Mouse (Mus musculus): ENCODE measurements at regions not wholly inside any gene's neighbourhood (a gene's known extent, or its start where the extent isn't known, plus 50 kb on each side); places are given as distances from the start of the nearest gene placed in this dataset.
A peak's percentile ranks its signal among the peaks of the same experiment; 100 is the strongest.

- DNase-seq = no peak
Measured at GRCm38 (mm10) chr13:72809226-72809625, 180.6 kb downstream of the Irx2 start.

GRCm38 (mm10) chr13:72810626-72811025 lies 182.0 kb downstream of the Irx2 start:
- no peak for DNase-seq

GRCm38 (mm10) chr13:72814616-72815015 lies 186.0 kb downstream of the Irx2 start:
- DNase-seq = no peak

- peak; percentile 5 to 36 for DNase-seq
Measured at GRCm38 (mm10) chr13:72815236-72815932, 186.8 kb downstream of the Irx2 start.

GRCm38 (mm10) chr13:72815933-72816553 lies 187.4 kb downstream of the Irx2 start:
- peak in 1 of 2 experiments; percentile 6 for DNase-seq

GRCm38 (mm10) chr13:72816856-72817255 lies 188.2 kb downstream of the Irx2 start:
- no peak for DNase-seq

- DNase-seq = no peak
Measured at GRCm38 (mm10) chr13:72817521-72817920, 188.9 kb downstream of the Irx2 start.

- no peak for DNase-seq
Measured at GRCm38 (mm10) chr13:72817930-72818329, 189.3 kb downstream of the Irx2 start.

- DNase-seq = no peak
Measured at GRCm38 (mm10) chr13:72826613-72827012, 198.0 kb downstream of the Irx2 start.

GRCm38 (mm10) chr13:72829331-72829730 lies 200.7 kb downstream of the Irx2 start:
- no peak for DNase-seq

GRCm38 (mm10) chr13:72833326-72833725 lies 204.7 kb downstream of the Irx2 start:
- no peak for DNase-seq

GRCm38 (mm10) chr13:72837016-72837415 lies 208.4 kb downstream of the Irx2 start:
- DNase-seq = no peak

GRCm38 (mm10) chr13:72848097-72848496 lies 219.5 kb downstream of the Irx2 start:
- peak in 1 of 2 experiments; percentile 55 for DNase-seq

GRCm38 (mm10) chr13:72849841-72850240 lies 221.2 kb downstream of the Irx2 start:
- DNase-seq = no peak

GRCm38 (mm10) chr13:72852896-72853295 lies 224.3 kb downstream of the Irx2 start:
- DNase-seq = no peak

- no peak for DNase-seq
Measured at GRCm38 (mm10) chr13:72875921-72876320, 247.3 kb downstream of the Irx2 start.

- DNase-seq = no peak
Measured at GRCm38 (mm10) chr13:72894982-72895381, 266.4 kb downstream of the Irx2 start.

GRCm38 (mm10) chr13:72902576-72902975 lies 274.0 kb downstream of the Irx2 start:
- peak; percentile 4 to 58 for DNase-seq

- peak; percentile 1 to 37 for DNase-seq
Measured at GRCm38 (mm10) chr13:72918895-72919294, 290.3 kb downstream of the Irx2 start.

GRCm38 (mm10) chr13:72920368-72920767 lies 291.7 kb downstream of the Irx2 start:
- DNase-seq = no peak

GRCm38 (mm10) chr13:72924560-72925135 lies 296.0 kb downstream of the Irx2 start:
- no peak for DNase-seq

- DNase-seq = no peak
Measured at GRCm38 (mm10) chr13:72937246-72937645, 308.6 kb downstream of the Irx2 start.

GRCm38 (mm10) chr13:72938156-72938874 lies 309.7 kb downstream of the Irx2 start:
- DNase-seq = no peak

Measured in kidney, postnatal 36 days (tissue).